Mouse (Mus musculus): ENCODE results near the gene Tlr7.

GRCm38 (mm10) chrX:167323742-167324141 is 6.6 kb downstream of the Tlr7 start:
- TF ChIP-seq POLR2A (IDR thresholded peaks at IDR 0.05; ENCODE audit: low read depth, low read length) (no peak), CTCF (conservative IDR thresholded peaks at IDR 0.05; ENCODE audit: insufficient read depth, insufficient read length, low read depth, low read length) (no peak)
